Mouse (Mus musculus) stomach, embryonic 14.5 days (tissue): ENCODE results near the gene Csn2. TPM values are rescaled to one million over a fixed set of nuclear protein-coding genes. Genes with fewer than 3 reads are reported as not detected.

Experiments
- ATAC-seq: fragments of 200-750 bp; cut with Nextera tagmentation; 2 replicates; pipeline ENCODE4 v1.8.0; 2017; ENCODE audit warnings: low read depth, moderate TSS enrichment; ENCODE audit not compliant: insufficient number of reproducible peaks, insufficient read depth, low FRiP score
- H3K27ac ChIP-seq: fragments of 300-500 bp; sonication (generic); 2 replicates; pipeline ENCODE4 v1.5.1; 2014; ENCODE audit warnings: mild to moderate bottlenecking, low read length, moderate library complexity, mixed read lengths
- H3K27me3 ChIP-seq: fragments of 300-500 bp; sonication (generic); 2 replicates; pipeline ENCODE4 v1.6.1; 2014; ENCODE audit warnings: low read length, control low read depth, mixed read lengths; ENCODE audit not compliant: control insufficient read depth, insufficient read depth
- H3K36me3 ChIP-seq: fragments of 300-500 bp; sonication (generic); 2 replicates; pipeline ENCODE4 v1.6.1; 2014; ENCODE audit warnings: mild to moderate bottlenecking, control low read depth, low read length, moderate library complexity, mixed read lengths; ENCODE audit not compliant: control insufficient read depth, insufficient read depth
- H3K4me1 ChIP-seq: fragments of 300-500 bp; sonication (generic); 2 replicates; pipeline ENCODE4 v1.6.1; 2014; ENCODE audit warnings: low read length, control low read depth, mixed read lengths; ENCODE audit not compliant: control insufficient read depth, insufficient read depth
- H3K4me2 ChIP-seq: fragments of 300-500 bp; sonication (generic); replicated peaks from 2 replicates; pipeline ENCODE4 v1.6.1; 2014; ENCODE audit warnings: low read depth, low read length, control low read depth
- H3K4me3 ChIP-seq: fragments of 300-500 bp; sonication (generic); 2 replicates; pipeline ENCODE4 v1.5.1; 2014; ENCODE audit warnings: low read depth, low read length, control low read depth
- H3K9ac ChIP-seq: fragments of 300-500 bp; sonication (generic); replicated peaks from 2 replicates; pipeline ENCODE4 v1.6.1; 2014; ENCODE audit warnings: low read depth, mild to moderate bottlenecking, control low read depth, low read length, moderate library complexity, mixed read lengths
- H3K9me3 ChIP-seq: fragments of 300-500 bp; sonication (generic); 2 replicates; pipeline ENCODE4 v1.6.1; 2016; ENCODE audit warnings: low read depth, low read length, control low read depth; ENCODE audit not compliant: control insufficient read depth
- WGBS: fragments of 180-500 bp; shearing (Covaris S2); extraction: QIAGEN DNeasy Blood & Tissue Kit; methylation state at CpG from one replicate; pipeline ENCODE4 v1.1.7; 2014; 5-methylcytosine and 5-hydroxymethylcytosine counted together
- polyA plus RNA-seq: library from polyadenylated mRNA; unstranded; fragments of >200 nt; fragmentation: Nextera tagmentation; extraction: Ambion mirVana; gene quantifications from 2 replicates; pipeline ENCODE4 v1.2.1, GENCODE M21; 2014

Csn2 gene
- not detected in 2 replicates for polyA plus RNA-seq

- no peak for ATAC-seq
- no peak within 1 kb of the TSS for H3K4me3 ChIP-seq
- no peaks in the 10 kb centered on the region for H3K4me1 ChIP-seq
- 80% methylated on average over 3 of the region's 3 CpGs for WGBS
- H3K36me3 ChIP-seq, result no peaks in the 10 kb centered on the region
- H3K27ac ChIP-seq, result no peak within 1 kb of the TSS
- no peak within 1 kb of the TSS for H3K9ac ChIP-seq
- no peaks in the 10 kb centered on the region for H3K27me3 ChIP-seq
- H3K4me2 ChIP-seq, result no peak within 1 kb of the TSS
- H3K9me3 ChIP-seq, result no peaks in the 10 kb centered on the region
Observed at GRCm38 (mm10) chr5:87699530-87699929, at the start of gene Csn2. Csn2 (minus strand) TSS chr5:87699630.

- no peak overlapping the region for H3K27ac ChIP-seq
- H3K4me3 ChIP-seq, result no peak overlapping the region
- no peaks in the 10 kb centered on the region for H3K36me3 ChIP-seq
- ATAC-seq, result no peak
- H3K9ac ChIP-seq, result no peak overlapping the region
- H3K4me2 ChIP-seq, result no peak overlapping the region
- H3K27me3 ChIP-seq, result no peaks in the 10 kb centered on the region
- H3K4me1 ChIP-seq, result no peaks in the 10 kb centered on the region
- no peaks in the 10 kb centered on the region for H3K9me3 ChIP-seq
Observed at GRCm38 (mm10) chr5:87734821-87735220, 35.4 kb upstream of the Csn2 start.

GRCm38 (mm10) chr5:87705891-87706290 is 6.5 kb upstream of the Csn2 start:
- H3K36me3 ChIP-seq, result no peaks in the 10 kb centered on the region
- no peak for ATAC-seq
- no peaks in the 10 kb centered on the region for H3K27me3 ChIP-seq
- no peaks in the 10 kb centered on the region for H3K4me1 ChIP-seq
- no peak overlapping the region for H3K4me2 ChIP-seq
- H3K27ac ChIP-seq, result no peak overlapping the region
- H3K9me3 ChIP-seq, result no peaks in the 10 kb centered on the region
- H3K4me3 ChIP-seq, result no peak overlapping the region
- WGBS, result 73% methylated on average over 1 of the region's 1 CpGs
- no peak overlapping the region for H3K9ac ChIP-seq

- no peaks in the 10 kb centered on the region for H3K9me3 ChIP-seq
- no peaks in the 10 kb centered on the region for H3K36me3 ChIP-seq
- H3K27me3 ChIP-seq, result no peaks in the 10 kb centered on the region
- no peak for ATAC-seq
- H3K4me2 ChIP-seq, result no peak within 1 kb of the TSS
- no peak within 1 kb of the TSS for H3K4me3 ChIP-seq
- no peak within 1 kb of the TSS for H3K27ac ChIP-seq
- no peaks in the 10 kb centered on the region for H3K4me1 ChIP-seq
- H3K9ac ChIP-seq, result no peak within 1 kb of the TSS
Observed at GRCm38 (mm10) chr5:87665908-87666307, 33.5 kb downstream of the Csn2 start, which contains the start of gene Csn1s1. Csn1s1 (plus strand) TSS chr5:87666208.

- Histone ChIP-seq H3K36me3 (no peaks in the 10 kb centered on the region), H3K27me3 (no peaks in the 10 kb centered on the region), H3K9ac (no peak overlapping the region), H3K4me3 (no peak overlapping the region), H3K4me1 (no peaks in the 10 kb centered on the region), H3K9me3 (no peaks in the 10 kb centered on the region), H3K27ac (no peak overlapping the region), H3K4me2 (no peak overlapping the region)
- no peak for ATAC-seq
Observed at GRCm38 (mm10) chr5:87642787-87643186, 56.6 kb downstream of the Csn2 start.

Other genes starting within 250 kb of the Csn2 start
- gene Ugt2a2, start 217.4 kb downstream of the Csn2 start, polyA plus RNA-seq, result not detected in 2 replicates
- not detected in 2 replicates for gene Gm43638, start 212.8 kb downstream of the Csn2 start, polyA plus RNA-seq
- gene Ugt2a1, start 208.8 kb downstream of the Csn2 start, polyA plus RNA-seq, result not detected in 2 replicates
- gene Sult1b1, start 161.4 kb downstream of the Csn2 start, polyA plus RNA-seq, result 5.1 and 5.2 TPM in 2 replicates
- gene Sult1d1, start 130.6 kb downstream of the Csn2 start, polyA plus RNA-seq, result 30.1 and 30.8 TPM in 2 replicates
- gene Sult1e1, start 108.0 kb downstream of the Csn2 start, polyA plus RNA-seq, result not detected in 2 replicates
- not detected in 2 replicates for gene Csn1s1, start 33.4 kb downstream of the Csn2 start, polyA plus RNA-seq
- not detected in 2 replicates for gene Csn1s2a, start 74.9 kb upstream of the Csn2 start, polyA plus RNA-seq
- gene Csn1s2b, start 108.5 kb upstream of the Csn2 start, polyA plus RNA-seq, result not detected in 2 replicates
- not detected in 2 replicates for gene Prr27, start 126.1 kb upstream of the Csn2 start, polyA plus RNA-seq
- gene Odam, start 185.4 kb upstream of the Csn2 start, polyA plus RNA-seq, result not detected in 2 replicates
- gene Csn3, start 225.9 kb upstream of the Csn2 start, polyA plus RNA-seq, result not detected in 2 replicates